Mouse (Mus musculus): ENCODE measurements around the gene Ensa. TPM values are rescaled to one million over a fixed set of nuclear protein-coding genes. Genes with fewer than 3 reads are reported as not detected.

Ensa gene
- polyA plus RNA-seq, 1 experiment from 2014 or later: 46.5 TPM

DNA sequence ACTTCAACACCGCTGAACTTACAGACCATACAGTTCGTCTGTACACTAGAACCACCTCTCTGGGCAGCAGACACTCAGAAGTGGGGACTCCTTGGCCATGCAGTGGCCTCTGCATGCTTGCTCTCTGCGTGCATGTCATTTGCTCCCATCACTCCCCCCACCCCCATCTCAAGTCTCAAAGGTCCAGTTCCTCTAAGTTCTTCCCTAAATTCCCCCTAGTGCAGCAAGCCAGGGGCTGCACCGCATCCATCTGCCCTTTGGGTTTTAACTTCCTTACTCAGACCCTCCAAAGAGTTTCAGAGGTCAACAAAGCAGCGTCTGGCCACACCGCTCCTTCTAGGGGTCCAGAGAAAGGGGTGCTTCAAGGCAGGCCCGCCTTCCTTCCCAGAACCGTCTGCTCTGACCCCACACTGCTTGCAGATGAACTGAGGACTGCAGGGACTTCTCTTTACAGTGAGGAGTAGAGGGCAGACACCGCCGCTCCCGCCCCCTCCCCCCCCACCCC, 49.0 kb downstream of the Ensa start:
- Histone ChIP-seq H3K4me3 (peak overlapping the region; percentile 31), H3K4me2 (peak overlapping the region; percentile 67), H3K27me3 (replicated peaks) (no peaks in the 10 kb centered on the region), H3K9me3 (no peaks in the 10 kb centered on the region), H3K27ac (replicated peaks) (peak overlapping the region; percentile 96), H3K9ac (peak overlapping the region; percentile 81), H3K36me3 (peaks cover 46% of the 10 kb centered on the region), H3K4me1 (peaks cover 74% of the 10 kb centered on the region)
- 6% methylated on average over 11 of the region's 11 CpGs for WGBS
- peak; percentile 21; the same call in 1 of the 2 replicates for ATAC-seq (ENCODE audit: extremely low read depth, insufficient number of reproducible peaks, low FRiP score, low TSS enrichment)

DNA sequence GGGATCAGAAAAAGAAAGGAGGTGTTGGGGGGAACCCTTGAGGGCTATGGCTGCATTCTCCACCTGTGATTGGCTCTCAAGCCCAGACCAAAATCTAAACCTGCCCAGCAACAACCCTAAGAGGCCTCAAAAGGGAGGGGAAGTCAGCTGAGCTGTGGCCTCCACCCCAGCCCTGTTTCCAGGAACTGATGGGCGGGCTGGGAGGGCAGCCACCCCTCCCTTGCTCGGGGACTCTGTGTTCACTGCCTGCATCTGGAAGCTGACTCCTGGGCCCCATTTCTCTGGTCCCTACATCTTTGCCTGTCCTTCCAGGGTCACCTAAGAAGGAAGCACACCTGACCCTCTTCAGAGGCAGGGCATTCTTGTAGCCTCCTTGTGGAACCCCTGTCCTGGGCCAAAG, 49.4 kb downstream of the Ensa start:
- peak overlapping the region; percentile 67 for H3K4me2 ChIP-seq
- H3K4me3 ChIP-seq: peak overlapping the region; percentile 31
- H3K27ac ChIP-seq (replicated peaks): peak overlapping the region; percentile 96
- peaks cover 71% of the 10 kb centered on the region for H3K4me1 ChIP-seq
- 6% methylated on average over 2 of the region's 2 CpGs for WGBS
- peak; percentile 59 for ATAC-seq (ENCODE audit: extremely low read depth, insufficient number of reproducible peaks, low FRiP score, low TSS enrichment)
- peak overlapping the region; percentile 81 for H3K9ac ChIP-seq
- H3K27me3 ChIP-seq (replicated peaks): no peaks in the 10 kb centered on the region
- H3K36me3 ChIP-seq: peaks cover 45% of the 10 kb centered on the region
- no peaks in the 10 kb centered on the region for H3K9me3 ChIP-seq

DNA sequence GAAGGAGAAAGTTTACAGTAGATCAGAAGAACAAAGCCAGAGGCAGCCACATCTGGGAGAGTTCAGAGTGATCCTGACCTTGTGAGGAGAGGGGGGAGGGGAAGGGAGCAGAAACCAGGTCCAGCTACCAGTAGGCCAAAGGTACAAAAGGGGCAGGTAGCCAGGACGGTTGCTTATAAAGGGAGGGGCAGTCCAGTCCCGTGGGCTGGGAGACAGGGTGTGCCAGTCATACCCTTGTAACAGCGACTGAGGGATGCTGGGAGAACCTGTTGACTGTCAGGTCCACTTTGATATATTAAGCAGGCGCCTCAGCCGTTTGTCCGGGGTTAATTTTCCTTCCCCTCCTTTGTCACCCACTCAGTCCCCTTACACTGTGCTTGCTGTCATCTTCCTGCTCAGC, 50.0 kb downstream of the Ensa start:
- Histone ChIP-seq H3K4me2 (peak overlapping the region; percentile 67), H3K4me3 (0 out of 2 replicates have a peak overlapping the region, but pooled peaks have one; percentile 16), H3K27me3 (replicated peaks) (no peaks in the 10 kb centered on the region), H3K9me3 (no peaks in the 10 kb centered on the region), H3K36me3 (peaks cover 45% of the 10 kb centered on the region), H3K27ac (replicated peaks) (peak overlapping the region; percentile 96), H3K9ac (peak overlapping the region; percentile 81), H3K4me1 (peaks cover 69% of the 10 kb centered on the region)
- no peak for ATAC-seq (ENCODE audit: extremely low read depth, insufficient number of reproducible peaks, low FRiP score, low TSS enrichment)
- WGBS: 5% methylated on average over 6 of the region's 6 CpGs

DNA sequence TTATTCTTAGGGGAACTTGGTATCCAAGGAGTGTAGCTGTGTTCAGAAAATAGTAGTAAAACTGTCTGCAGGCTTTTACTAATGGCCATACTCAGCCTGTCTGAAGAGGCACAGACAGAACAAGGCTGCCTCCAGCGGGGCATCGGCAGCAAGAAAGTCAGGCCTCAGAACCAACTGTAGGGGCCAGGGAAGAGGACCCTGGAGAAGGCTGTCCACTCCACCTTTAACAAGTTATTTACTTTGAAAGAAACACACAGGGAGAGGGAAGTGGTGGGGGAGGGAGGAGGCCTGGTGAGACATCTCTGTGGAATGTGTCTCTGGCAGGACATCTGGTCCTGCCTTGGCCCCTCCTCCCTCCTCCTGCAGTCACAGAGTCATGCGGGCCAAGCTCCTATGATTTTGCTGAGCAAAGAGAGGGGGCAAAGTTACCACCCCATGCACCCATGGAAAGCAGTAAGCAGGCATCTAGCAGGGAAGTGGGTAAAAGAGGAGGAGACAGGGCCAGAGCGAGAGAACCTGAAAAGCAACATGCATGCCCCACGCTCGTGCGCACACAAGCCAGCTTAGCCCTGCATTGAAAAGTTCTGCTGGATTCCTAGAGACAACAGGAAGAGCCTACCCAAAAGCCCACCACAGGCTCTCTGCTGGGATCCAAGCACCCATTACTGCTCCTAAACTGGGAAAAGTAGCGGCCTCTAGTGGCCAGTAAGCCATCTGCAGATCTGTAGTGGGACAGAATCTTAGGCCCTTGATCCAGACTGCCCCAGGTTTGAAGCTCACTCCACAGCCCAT, 50.7 kb downstream of the Ensa start:
- H3K4me1 ChIP-seq: peaks cover 75% of the 10 kb centered on the region
- peak; percentile 15; the same call in 1 of the 2 replicates for ATAC-seq (ENCODE audit: extremely low read depth, insufficient number of reproducible peaks, low FRiP score, low TSS enrichment)
- no peaks in the 10 kb centered on the region for H3K27me3 ChIP-seq (replicated peaks)
- WGBS: 14% methylated on average over 7 of the region's 8 CpGs
- 0 out of 2 replicates have a peak overlapping the region, but pooled peaks have one; percentile 16 for H3K4me3 ChIP-seq
- peaks cover 44% of the 10 kb centered on the region for H3K36me3 ChIP-seq
- H3K9ac ChIP-seq: peak overlapping the region; percentile 81
- H3K4me2 ChIP-seq: peak overlapping the region; percentile 67
- peak overlapping the region; percentile 96 for H3K27ac ChIP-seq (replicated peaks)
- no peaks in the 10 kb centered on the region for H3K9me3 ChIP-seq

DNA sequence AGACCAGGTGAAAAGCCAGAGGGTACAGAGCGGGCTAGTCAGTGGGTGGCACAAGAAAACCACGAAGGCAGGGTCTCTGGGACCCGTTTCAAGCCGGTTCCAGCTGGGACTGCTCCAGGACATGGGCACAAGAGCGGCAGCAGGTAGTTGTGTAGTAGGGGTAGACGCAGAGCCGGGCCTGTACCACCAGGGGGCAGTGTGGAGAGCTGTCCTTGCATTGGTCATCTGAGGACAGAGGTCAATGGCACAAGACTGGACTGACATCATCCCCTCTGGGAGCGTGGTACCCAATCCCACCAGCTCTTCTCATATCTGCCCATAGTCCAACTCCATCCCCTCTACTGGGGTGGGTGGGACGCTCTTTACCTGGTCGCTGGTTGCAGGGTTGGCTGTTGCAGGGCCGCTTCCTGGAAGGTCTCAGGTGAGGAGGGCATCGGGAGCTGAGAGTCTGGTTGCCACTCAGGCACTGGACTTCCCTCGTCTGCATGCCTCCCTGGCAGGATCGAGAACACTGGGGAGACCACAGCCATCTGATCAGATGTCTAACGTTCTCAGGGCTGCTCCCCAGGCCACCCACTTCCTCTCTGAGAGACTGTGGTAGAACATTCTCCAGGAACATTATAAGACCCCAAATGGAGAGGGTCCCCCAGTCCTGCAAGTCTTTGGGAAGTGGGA, 52.1 kb downstream of the Ensa start:
- no peak overlapping the region for H3K4me3 ChIP-seq
- no peak for ATAC-seq (ENCODE audit: extremely low read depth, insufficient number of reproducible peaks, low FRiP score, low TSS enrichment)
- no peaks in the 10 kb centered on the region for H3K9me3 ChIP-seq
- peaks cover 30% of the 10 kb centered on the region for H3K36me3 ChIP-seq
- peak overlapping the region; percentile 81 for H3K9ac ChIP-seq
- peaks cover 80% of the 10 kb centered on the region for H3K4me1 ChIP-seq
- WGBS: 56% methylated on average over 15 of the region's 15 CpGs
- no peaks in the 10 kb centered on the region for H3K27me3 ChIP-seq (replicated peaks)
- H3K27ac ChIP-seq (replicated peaks): 0 out of 2 replicates have a peak overlapping the region, but pooled peaks have one; percentile 96
- H3K4me2 ChIP-seq: no peak overlapping the region

DNA sequence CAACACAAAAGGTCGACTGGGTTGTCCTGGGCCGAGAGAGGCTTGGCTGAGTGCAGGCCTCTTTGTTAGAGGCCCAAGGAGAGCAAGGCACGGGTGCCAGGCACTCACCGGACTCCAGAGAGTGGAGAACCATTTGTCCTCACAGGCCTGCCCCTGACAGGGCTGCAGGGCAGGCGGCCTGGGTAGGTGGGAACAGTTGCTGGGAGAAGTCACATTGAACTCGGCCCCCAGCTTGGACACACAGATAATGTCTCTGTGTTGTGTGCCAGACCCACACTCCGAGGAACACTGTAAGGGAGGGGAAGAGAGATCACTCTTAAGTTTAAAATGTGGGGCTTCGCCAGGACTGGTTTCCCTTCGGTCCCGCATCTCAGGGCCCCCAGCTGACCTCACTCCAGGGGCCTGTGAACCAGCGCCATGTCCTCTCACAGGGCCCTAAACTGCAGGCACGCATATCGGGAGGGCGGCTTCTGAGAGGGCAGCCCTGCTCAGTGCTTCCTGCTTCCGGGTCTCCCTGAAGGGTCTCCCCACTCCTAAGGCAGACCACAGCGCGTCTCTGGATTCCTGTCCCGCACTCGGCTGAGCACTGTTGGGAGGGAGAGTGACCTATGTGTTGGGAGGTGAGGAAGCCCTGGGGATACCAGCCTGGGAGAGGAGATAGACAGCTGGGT, 52.8 kb downstream of the Ensa start:
- no peak for ATAC-seq (ENCODE audit: extremely low read depth, insufficient number of reproducible peaks, low FRiP score, low TSS enrichment)
- peak overlapping the region; percentile 48 for H3K9ac ChIP-seq
- H3K4me3 ChIP-seq: no peak overlapping the region
- H3K9me3 ChIP-seq: no peaks in the 10 kb centered on the region
- 62% methylated on average over 19 of the region's 19 CpGs for WGBS
- H3K36me3 ChIP-seq: peaks cover 28% of the 10 kb centered on the region
- peaks cover 77% of the 10 kb centered on the region for H3K4me1 ChIP-seq
- no peak overlapping the region for H3K4me2 ChIP-seq
- 0 out of 2 replicates have a peak overlapping the region, but pooled peaks have one; percentile 12 for H3K27ac ChIP-seq (replicated peaks)
- H3K27me3 ChIP-seq (replicated peaks): no peaks in the 10 kb centered on the region

DNA sequence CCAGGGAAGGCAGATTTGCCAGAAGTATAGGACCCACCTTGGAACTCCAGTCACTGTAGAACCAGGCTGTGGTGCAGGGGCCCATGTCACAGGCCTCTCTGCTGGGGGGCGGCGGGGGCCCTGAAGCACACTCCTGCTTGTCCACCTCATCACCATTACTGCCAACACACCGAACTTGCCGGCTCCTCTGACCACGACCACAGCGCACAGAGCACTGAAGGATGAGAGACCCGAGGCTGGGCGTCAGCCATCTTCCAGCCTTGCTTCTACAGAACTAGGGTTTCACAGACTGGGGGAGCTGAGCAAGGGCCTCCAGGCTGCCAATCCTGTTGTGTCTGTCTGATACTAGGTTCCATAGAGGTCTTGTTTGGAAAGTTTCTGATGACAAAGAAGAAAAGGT, 54.8 kb downstream of the Ensa start:
- H3K9ac ChIP-seq: no peak overlapping the region
- no peaks in the 10 kb centered on the region for H3K27me3 ChIP-seq (replicated peaks)
- H3K4me2 ChIP-seq: no peak overlapping the region
- no peak for ATAC-seq (ENCODE audit: extremely low read depth, insufficient number of reproducible peaks, low FRiP score, low TSS enrichment)
- peaks cover 21% of the 10 kb centered on the region for H3K36me3 ChIP-seq
- no peak overlapping the region for H3K27ac ChIP-seq (replicated peaks)
- H3K4me3 ChIP-seq: no peak overlapping the region
- 85% methylated on average over 8 of the region's 8 CpGs for WGBS
- H3K9me3 ChIP-seq: no peaks in the 10 kb centered on the region
- peaks cover 67% of the 10 kb centered on the region for H3K4me1 ChIP-seq

DNA sequence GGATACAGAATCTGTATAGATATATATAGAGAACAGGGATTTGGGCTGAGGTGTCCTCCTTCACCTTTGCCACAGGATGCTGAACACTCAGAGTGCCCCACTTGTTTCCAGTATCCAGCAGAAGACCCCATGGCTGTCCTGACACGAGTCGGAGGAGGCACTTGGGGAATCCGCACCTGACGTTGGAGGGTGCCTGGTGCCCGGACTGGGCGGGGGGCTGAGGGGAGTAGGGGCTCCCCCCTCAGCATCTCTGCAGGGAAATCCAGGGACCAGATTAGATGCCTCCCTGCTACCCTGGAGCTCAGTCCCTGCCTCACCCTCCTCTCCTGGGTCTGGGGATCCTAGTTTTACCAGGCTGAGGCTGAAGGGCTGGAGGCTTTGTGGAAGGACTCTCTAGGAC, 55.9 kb downstream of the Ensa start:
- 66% methylated on average over 6 of the region's 6 CpGs for WGBS
- no peak overlapping the region for H3K27ac ChIP-seq (replicated peaks)
- H3K36me3 ChIP-seq: peaks cover 21% of the 10 kb centered on the region
- H3K4me3 ChIP-seq: no peak overlapping the region
- peaks cover 65% of the 10 kb centered on the region for H3K4me1 ChIP-seq
- no peak overlapping the region for H3K4me2 ChIP-seq
- H3K9ac ChIP-seq: peak overlapping the region; percentile 69
- ATAC-seq (ENCODE audit: extremely low read depth, insufficient number of reproducible peaks, low FRiP score, low TSS enrichment): no peak
- no peaks in the 10 kb centered on the region for H3K27me3 ChIP-seq (replicated peaks)
- no peaks in the 10 kb centered on the region for H3K9me3 ChIP-seq

DNA sequence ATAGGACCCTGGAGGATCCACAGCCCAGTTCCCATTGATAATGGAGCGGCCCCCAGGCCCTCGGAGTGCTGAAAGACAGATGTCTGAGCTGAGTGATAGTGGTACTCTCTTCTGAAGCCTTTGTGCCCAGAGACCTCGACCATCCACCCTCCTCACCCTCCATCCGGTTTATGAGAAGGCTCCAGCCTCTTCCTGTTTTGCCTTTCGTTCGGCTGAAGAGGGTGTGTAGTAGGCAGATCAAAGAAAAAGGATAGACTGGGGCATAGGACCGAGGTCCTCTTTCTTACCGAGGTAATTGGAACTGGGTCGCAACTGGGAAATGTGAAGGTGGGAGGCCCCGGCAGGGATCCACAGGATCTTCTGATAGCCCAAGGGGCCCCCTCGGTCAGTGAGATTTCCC, 56.6 kb downstream of the Ensa start:
- H3K4me3 ChIP-seq: no peak overlapping the region
- WGBS: 14% methylated on average over 11 of the region's 11 CpGs
- peaks cover 21% of the 10 kb centered on the region for H3K36me3 ChIP-seq
- no peak for ATAC-seq (ENCODE audit: extremely low read depth, insufficient number of reproducible peaks, low FRiP score, low TSS enrichment)
- peak overlapping the region; percentile 33 for H3K4me2 ChIP-seq
- H3K9me3 ChIP-seq: no peaks in the 10 kb centered on the region
- no peak overlapping the region for H3K27ac ChIP-seq (replicated peaks)
- peak overlapping the region; percentile 69 for H3K9ac ChIP-seq
- H3K4me1 ChIP-seq: peaks cover 65% of the 10 kb centered on the region
- H3K27me3 ChIP-seq (replicated peaks): no peaks in the 10 kb centered on the region
